Mouse (Mus musculus) stomach, embryonic 15.5 days (tissue): Measurements from ENCODE around the gene Imp3. TPM values are rescaled to one million over a fixed set of nuclear protein-coding genes. Genes with fewer than 3 reads are reported as not detected.
A peak's percentile ranks its signal among the peaks of the same experiment; 100 is the strongest.

Experiments used
- ATAC-seq: fragments of 200-750 bp; cut with Nextera tagmentation; 2 replicates; pipeline ENCODE4 v1.8.0; 2017; ENCODE audit warnings: low read depth, moderate number of reproducible peaks, moderate TSS enrichment; ENCODE audit not compliant: insufficient read depth, low FRiP score
- H3K27ac ChIP-seq: fragments of 300-500 bp; sonication (generic); 2 replicates; pipeline ENCODE4 v1.5.1; 2015; ENCODE audit warnings: mild to moderate bottlenecking, inconsistent platforms
- H3K27me3 ChIP-seq: fragments of 300-500 bp; sonication (generic); replicated peaks from 2 replicates; pipeline ENCODE4 v1.6.1; 2015; ENCODE audit warnings: inconsistent platforms
- H3K36me3 ChIP-seq: fragments of 300-500 bp; sonication (generic); 2 replicates; pipeline ENCODE4 v1.6.1; 2015; ENCODE audit warnings: inconsistent platforms
- H3K4me1 ChIP-seq: fragments of 300-500 bp; sonication (generic); 2 replicates; pipeline ENCODE4 v1.6.1; 2015; ENCODE audit warnings: inconsistent platforms
- H3K4me2 ChIP-seq: fragments of 300-500 bp; sonication (generic); 2 replicates; pipeline ENCODE4 v1.6.1; 2015; ENCODE audit warnings: mild to moderate bottlenecking, inconsistent platforms
- H3K4me3 ChIP-seq: fragments of 300-500 bp; sonication (generic); replicated peaks from 2 replicates; pipeline ENCODE4 v1.5.1; 2015; ENCODE audit warnings: inconsistent platforms
- H3K9ac ChIP-seq: fragments of 300-500 bp; sonication (generic); 2 replicates; pipeline ENCODE4 v1.6.1; 2015; ENCODE audit warnings: inconsistent platforms
- H3K9me3 ChIP-seq: fragments of 300-500 bp; sonication (generic); 2 replicates; pipeline ENCODE4 v1.6.1; 2016; ENCODE audit warnings: inconsistent platforms
- WGBS: fragments of 180-500 bp; shearing (Covaris S2); methylation state at CpG from one replicate; pipeline ENCODE4 v1.1.7; 2015; 5-methylcytosine and 5-hydroxymethylcytosine counted together
- polyA plus RNA-seq: library from polyadenylated mRNA; unstranded; fragments of >200 nt; fragmentation: Nextera tagmentation; extraction: Ambion mirVana; gene quantifications from 2 replicates; pipeline ENCODE4 v1.2.1, GENCODE M21; 2015

Gene Imp3
- polyA plus RNA-seq, 1 experiment from 2014 or later = 86.5 TPM

DNA sequence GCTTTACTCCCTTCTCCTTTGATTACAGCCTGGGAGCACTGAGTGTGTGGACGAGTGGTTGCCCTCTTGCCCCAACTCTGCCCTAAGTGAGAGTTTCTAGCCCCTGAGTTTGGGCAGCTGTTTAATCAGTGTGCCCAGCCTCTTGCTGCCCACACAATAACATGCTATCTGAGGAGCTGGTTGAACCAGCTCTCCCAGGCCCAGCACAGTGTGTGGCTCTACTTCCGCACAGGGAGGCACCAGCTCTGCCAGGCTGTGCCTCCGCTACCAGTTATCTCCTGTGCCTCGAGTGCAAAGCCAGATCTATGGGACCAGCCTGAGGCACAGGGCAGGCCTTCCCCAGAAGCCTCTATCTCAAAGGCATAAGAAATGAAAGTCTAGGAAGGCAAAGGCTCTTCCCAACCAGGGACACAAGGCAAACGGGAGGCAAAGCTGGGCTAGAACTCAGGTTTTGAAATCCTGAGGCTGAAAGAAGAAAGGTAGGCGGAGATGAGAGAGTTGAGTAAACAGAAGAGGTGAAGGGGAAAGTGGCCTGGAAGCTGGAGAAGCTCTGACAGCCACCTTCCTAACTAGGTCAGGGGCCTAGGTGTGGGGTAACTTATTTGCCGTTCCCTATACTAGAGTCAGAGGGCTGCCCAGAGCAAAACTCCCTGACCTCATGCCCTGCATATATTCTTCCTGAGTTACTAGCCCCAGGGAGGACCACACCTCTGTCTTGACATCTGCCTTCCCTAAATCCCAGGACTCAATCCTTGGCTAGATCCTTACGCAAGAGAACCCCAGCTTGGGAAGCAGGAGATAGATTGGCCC is 13.2 kb upstream of the Imp3 start:
- peak overlapping the region; percentile 37 for H3K4me3 ChIP-seq
- peaks cover 10% of the 10 kb centered on the region for H3K36me3 ChIP-seq
- no peak for ATAC-seq
- H3K27me3 ChIP-seq = no peaks in the 10 kb centered on the region
- peaks cover 51% of the 10 kb centered on the region for H3K4me1 ChIP-seq
- H3K27ac ChIP-seq = peak overlapping the region; percentile 78
- peak overlapping the region; percentile 83 for H3K4me2 ChIP-seq
- WGBS = 40% methylated on average over 8 of the region's 8 CpGs
- H3K9me3 ChIP-seq = no peaks in the 10 kb centered on the region
- H3K9ac ChIP-seq = peak overlapping the region; percentile 37

- no peaks in the 10 kb centered on the region for H3K27me3 ChIP-seq
- H3K4me2 ChIP-seq = peak overlapping the region; percentile 83
- H3K36me3 ChIP-seq = peaks cover 10% of the 10 kb centered on the region
- peak overlapping the region; percentile 37 for H3K4me3 ChIP-seq
- H3K9me3 ChIP-seq = no peaks in the 10 kb centered on the region
- H3K4me1 ChIP-seq = peaks cover 51% of the 10 kb centered on the region
- WGBS = 8% methylated on average over 7 of the region's 7 CpGs
- peak overlapping the region; percentile 78 for H3K27ac ChIP-seq
- peak; percentile 59; the same call in 1 of the 2 replicates for ATAC-seq
- peak overlapping the region; percentile 7; the same call in 1 of the 2 replicates for H3K9ac ChIP-seq
Measured at GRCm38 (mm10) chr9:56924651-56925027, 12.6 kb upstream of the Imp3 start.

DNA sequence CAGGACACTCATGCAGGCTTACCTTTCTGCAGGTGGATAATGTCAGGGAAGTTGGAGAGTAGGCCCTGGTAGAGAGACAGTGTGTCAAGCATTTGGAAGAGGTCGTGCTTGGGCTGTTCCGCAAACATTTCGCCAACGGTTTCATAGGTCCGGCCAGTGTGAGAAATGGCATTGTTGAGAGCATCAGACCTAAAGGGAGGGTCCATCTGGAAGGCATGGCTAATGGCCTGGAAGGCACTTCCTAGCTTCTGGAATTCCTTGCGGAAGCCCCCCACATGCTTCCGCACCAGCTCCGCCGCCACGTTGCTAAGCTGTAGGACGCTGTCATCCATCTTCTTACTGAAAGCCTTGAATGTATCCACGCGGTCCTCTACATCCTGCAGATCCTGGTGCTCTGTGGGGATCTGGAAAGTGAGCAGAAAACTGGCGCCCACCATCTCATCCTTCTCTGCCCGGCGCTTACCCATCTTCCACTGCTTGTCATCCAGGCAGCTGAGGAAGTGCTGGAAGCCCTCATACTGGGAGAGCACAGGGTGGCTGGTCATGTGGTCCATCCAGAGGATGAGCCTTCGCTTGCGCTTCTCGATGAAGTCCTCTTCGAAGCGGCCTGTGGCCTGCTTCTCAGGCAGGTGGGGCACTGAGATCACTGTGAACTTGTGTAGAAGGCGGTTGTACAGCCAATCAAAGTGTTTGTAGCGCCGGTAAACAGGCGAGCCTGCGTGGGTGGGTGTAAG is 11.8 kb upstream of the Imp3 start:
- WGBS = 69% methylated on average over 26 of the region's 26 CpGs
- H3K36me3 ChIP-seq = peaks cover 6% of the 10 kb centered on the region
- H3K27me3 ChIP-seq = no peaks in the 10 kb centered on the region
- no peak for ATAC-seq
- H3K9me3 ChIP-seq = no peaks in the 10 kb centered on the region
- H3K4me2 ChIP-seq = peak overlapping the region; percentile 83
- H3K4me1 ChIP-seq = peaks cover 51% of the 10 kb centered on the region
- peak overlapping the region; percentile 37 for H3K4me3 ChIP-seq
- H3K9ac ChIP-seq = no peak overlapping the region
- H3K27ac ChIP-seq = peak overlapping the region; percentile 78

DNA sequence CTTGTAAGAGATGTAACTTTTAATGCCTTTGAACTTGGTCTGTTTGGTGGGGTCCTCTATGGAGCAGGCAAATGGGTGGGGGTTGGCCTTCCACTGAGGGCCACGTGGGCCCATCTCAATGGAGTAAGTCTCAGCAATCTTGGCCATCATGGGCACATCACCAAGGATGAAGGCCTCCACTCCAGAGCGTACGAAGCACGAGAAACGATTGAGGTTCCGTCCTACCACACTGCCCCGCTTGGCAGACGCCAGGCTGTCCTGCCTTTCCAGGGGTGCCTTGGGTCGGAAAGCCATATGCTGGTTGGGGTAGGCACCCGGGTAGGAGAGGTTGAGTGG is 11.3 kb upstream of the Imp3 start:
- Histone ChIP-seq H3K4me2 (peak overlapping the region; percentile 83), H3K9me3 (no peaks in the 10 kb centered on the region), H3K4me3 (peak overlapping the region; percentile 70), H3K36me3 (peaks cover 6% of the 10 kb centered on the region), H3K27ac (no peak overlapping the region), H3K9ac (no peak overlapping the region), H3K27me3 (no peaks in the 10 kb centered on the region), H3K4me1 (peaks cover 51% of the 10 kb centered on the region)
- ATAC-seq = no peak
- WGBS = 93% methylated on average over 10 of the region's 10 CpGs

GRCm38 (mm10) chr9:56926387-56926786 is 10.9 kb upstream of the Imp3 start:
- Histone ChIP-seq H3K27ac (peak overlapping the region; percentile 96), H3K4me2 (peak overlapping the region; percentile 83), H3K4me1 (peaks cover 51% of the 10 kb centered on the region), H3K9ac (no peak overlapping the region; the same call in 1 of the 2 replicates), H3K4me3 (peak overlapping the region; percentile 70), H3K36me3 (peaks cover 5% of the 10 kb centered on the region), H3K27me3 (no peaks in the 10 kb centered on the region), H3K9me3 (no peaks in the 10 kb centered on the region)
- no peak for ATAC-seq
- WGBS = 77% methylated on average over 10 of the region's 10 CpGs

DNA sequence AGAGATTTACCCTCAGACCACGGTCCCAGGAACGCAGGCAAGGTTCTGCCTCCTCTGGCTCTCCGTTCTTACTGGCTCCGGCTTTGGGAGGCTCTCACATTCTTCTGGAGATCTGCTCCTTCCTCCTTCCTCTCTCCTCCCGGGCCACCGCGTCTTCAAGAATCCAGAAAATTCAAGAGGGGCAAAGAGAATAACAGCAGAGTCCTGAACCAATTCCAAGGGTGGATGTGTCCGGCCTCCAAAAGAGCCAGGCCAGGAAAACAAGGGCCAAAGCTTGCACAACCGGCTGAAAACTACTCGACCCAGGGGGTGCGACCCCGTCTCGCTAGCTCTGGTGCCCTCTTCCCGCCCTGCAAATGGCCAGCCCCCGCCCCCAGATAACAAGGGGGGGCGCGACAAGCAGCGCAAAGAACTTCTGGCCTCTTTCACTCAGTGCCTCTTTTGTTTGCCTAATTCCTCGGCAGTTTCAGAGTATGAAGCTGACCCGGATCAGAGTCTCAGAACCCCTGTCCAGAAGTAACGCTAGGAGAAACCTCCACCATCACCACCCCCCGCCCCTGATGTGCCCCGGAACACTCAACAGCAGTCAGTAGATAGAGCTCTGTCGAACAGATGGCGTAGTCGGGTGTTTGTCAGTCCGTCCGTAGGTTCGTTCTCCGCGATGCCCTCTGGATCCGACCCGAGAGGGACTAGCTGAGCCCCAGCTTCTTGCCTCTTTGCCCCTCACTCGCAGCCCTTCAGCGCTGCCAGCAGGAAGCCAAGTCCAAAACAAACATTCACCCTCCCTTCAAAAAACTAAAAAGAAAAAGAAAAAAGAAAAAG is 9.9 kb upstream of the Imp3 start:
- H3K4me3 ChIP-seq = peak overlapping the region; percentile 70
- H3K9ac ChIP-seq = peak overlapping the region; percentile 67
- H3K9me3 ChIP-seq = no peaks in the 10 kb centered on the region
- no peaks in the 10 kb centered on the region for H3K27me3 ChIP-seq
- H3K4me2 ChIP-seq = peak overlapping the region; percentile 83
- H3K36me3 ChIP-seq = no peaks in the 10 kb centered on the region; the same call in 1 of the 2 replicates
- H3K4me1 ChIP-seq = peaks cover 51% of the 10 kb centered on the region
- ATAC-seq = no peak
- WGBS = under 1% methylated on average over 35 of the region's 35 CpGs
- H3K27ac ChIP-seq = peak overlapping the region; percentile 96

- no peaks in the 10 kb centered on the region for H3K36me3 ChIP-seq
- H3K4me3 ChIP-seq = peak within 1 kb of the TSS; percentile 70
- H3K9me3 ChIP-seq = no peaks in the 10 kb centered on the region
- ATAC-seq = peak; percentile 70
- H3K4me1 ChIP-seq = peaks cover 44% of the 10 kb centered on the region
- peak within 1 kb of the TSS; percentile 83 for H3K4me2 ChIP-seq
- no peaks in the 10 kb centered on the region for H3K27me3 ChIP-seq
- 0% methylated on average over 47 of the region's 50 CpGs for WGBS
- peak within 1 kb of the TSS; percentile 96 for H3K27ac ChIP-seq
- peak within 1 kb of the TSS; percentile 67 for H3K9ac ChIP-seq
Measured at GRCm38 (mm10) chr9:56928041-56928811, 9.0 kb upstream of the Imp3 start, which contains the start of gene Snx33. TSS of gene Snx33 (minus strand) at chr9:56928371.

DNA sequence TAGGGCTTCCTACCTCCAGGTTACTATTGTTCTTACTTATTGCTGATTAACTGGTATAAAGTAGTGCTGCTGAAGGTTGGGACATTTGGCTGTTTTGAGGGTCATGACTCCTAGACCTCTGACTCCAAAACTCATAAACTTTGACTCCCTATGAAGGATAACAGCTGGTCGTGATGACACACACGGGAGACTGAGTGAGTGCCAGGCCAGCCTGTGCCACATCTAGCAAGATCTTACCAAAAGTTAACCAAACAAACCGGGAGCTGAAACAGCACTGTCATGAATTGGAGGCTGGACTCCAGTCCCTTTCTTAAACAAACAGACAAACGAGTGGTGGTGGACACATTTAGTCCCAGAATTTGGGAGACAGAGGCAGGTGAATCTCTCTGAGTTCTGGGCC is 7.8 kb upstream of the Imp3 start:
- no peaks in the 10 kb centered on the region for H3K27me3 ChIP-seq
- ATAC-seq = no peak
- no peak overlapping the region for H3K4me3 ChIP-seq
- no peak overlapping the region for H3K9ac ChIP-seq
- H3K27ac ChIP-seq = no peak overlapping the region
- 29% methylated on average over 4 of the region's 4 CpGs for WGBS
- no peaks in the 10 kb centered on the region for H3K9me3 ChIP-seq
- H3K36me3 ChIP-seq = no peaks in the 10 kb centered on the region
- peaks cover 32% of the 10 kb centered on the region for H3K4me1 ChIP-seq
- no peak overlapping the region for H3K4me2 ChIP-seq

DNA sequence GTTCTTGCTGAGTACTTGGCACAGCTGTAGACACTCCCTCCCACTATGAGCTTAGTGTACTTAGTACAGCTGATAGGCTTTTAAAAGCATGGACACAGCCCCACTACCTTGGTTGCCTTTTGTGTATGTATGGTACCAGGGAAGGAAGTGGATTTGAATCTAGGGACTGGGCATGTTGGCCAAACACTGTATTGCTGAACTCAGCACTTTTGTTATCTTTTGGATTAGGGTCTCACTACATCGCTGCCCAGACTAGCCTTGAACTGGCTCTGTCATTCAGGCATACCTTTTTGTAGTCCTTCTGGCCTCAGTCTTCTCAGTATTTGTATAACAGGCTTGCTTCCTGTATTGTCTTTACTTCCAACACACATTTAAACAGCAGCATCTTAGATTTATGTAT is 6.7 kb upstream of the Imp3 start:
- no peak for ATAC-seq
- Histone ChIP-seq H3K4me1 (peaks cover 21% of the 10 kb centered on the region), H3K9ac (no peak overlapping the region), H3K4me2 (no peak overlapping the region), H3K4me3 (no peak overlapping the region), H3K9me3 (no peaks in the 10 kb centered on the region), H3K27me3 (no peaks in the 10 kb centered on the region), H3K36me3 (no peaks in the 10 kb centered on the region), H3K27ac (no peak overlapping the region)
- WGBS = 74% methylated on average over 1 of the region's 1 CpGs

DNA sequence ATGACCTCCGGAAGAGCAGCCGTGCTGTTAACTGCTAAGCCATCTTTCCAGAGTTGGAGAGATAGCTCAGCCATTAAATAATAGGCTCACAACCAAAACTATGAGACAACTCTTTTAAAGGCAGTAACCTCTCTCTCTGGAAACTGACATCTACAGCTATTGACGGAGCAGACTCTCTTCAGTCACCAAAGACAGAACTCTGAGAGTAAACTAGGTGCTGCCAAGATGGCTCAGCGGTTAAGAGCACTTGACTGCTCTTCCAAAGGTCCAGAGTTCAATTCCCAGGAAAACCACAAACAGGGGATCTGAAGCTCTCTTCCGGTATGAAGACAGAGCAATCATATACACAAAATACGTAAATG is 433 bp upstream of the Imp3 start:
- peak overlapping the region; percentile 37 for H3K27ac ChIP-seq
- H3K36me3 ChIP-seq = no peaks in the 10 kb centered on the region
- H3K4me2 ChIP-seq = peak overlapping the region; percentile 54
- H3K27me3 ChIP-seq = no peaks in the 10 kb centered on the region
- peaks cover 13% of the 10 kb centered on the region; the same call in 1 of the 2 replicates for H3K4me1 ChIP-seq
- no peak for ATAC-seq
- WGBS = 15% methylated on average over 6 of the region's 6 CpGs
- H3K9ac ChIP-seq = no peak overlapping the region
- no peaks in the 10 kb centered on the region for H3K9me3 ChIP-seq
- H3K4me3 ChIP-seq = peak overlapping the region; percentile 87

DNA sequence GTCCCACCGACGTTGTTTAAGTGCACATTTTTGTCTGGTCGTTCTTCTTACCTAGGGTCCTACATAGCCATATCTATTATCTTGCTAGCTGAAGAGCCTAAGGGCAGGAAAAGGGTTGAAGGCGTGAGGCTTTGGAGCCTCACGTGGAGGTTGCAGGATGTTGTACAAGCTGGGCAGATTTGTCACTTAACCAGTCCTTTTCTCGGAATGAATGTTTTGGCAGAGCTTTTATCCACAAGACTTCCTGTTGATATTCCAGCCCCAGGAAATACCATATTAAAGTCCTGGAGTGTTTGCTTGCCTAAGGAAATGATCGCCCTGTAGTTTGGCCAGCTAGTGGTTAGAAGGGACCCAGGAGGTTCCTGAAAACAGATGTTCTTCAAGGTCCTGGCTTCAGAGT is 1.1 kb downstream of the Imp3 start:
- no peaks in the 10 kb centered on the region for H3K27me3 ChIP-seq
- H3K9ac ChIP-seq = peak overlapping the region; percentile 92; the same call in 1 of the 2 replicates
- under 1% methylated on average over 7 of the region's 7 CpGs for WGBS
- peak overlapping the region; percentile 94; the same call in 1 of the 2 replicates for H3K27ac ChIP-seq
- peaks cover 13% of the 10 kb centered on the region; the same call in 1 of the 2 replicates for H3K4me1 ChIP-seq
- H3K9me3 ChIP-seq = no peaks in the 10 kb centered on the region
- ATAC-seq = no peak
- peak overlapping the region; percentile 84 for H3K4me2 ChIP-seq
- H3K36me3 ChIP-seq = no peaks in the 10 kb centered on the region
- peak overlapping the region; percentile 87 for H3K4me3 ChIP-seq
